Mouse (Mus musculus): Measurements from ENCODE around the gene Zfp62. TPM values are rescaled to one million over a fixed set of nuclear protein-coding genes. Genes with fewer than 3 reads are reported as not detected.

Zfp62 gene
- polyA plus RNA-seq, 1 experiment from 2014 or later, result 61.0 TPM

GRCm38 (mm10) chr11:49267970-49268579 lies 65.0 kb downstream of the Zfp62 start:
- WGBS, result 83% methylated on average over 15 of the region's 15 CpGs
- no peak overlapping the region for H3K4me3 ChIP-seq

More at GRCm38 (mm10) chr11:49267970-49268579, 65.0 kb downstream of the Zfp62 start:
- no peak overlapping the region for H3K9ac ChIP-seq
- no peaks in the 10 kb centered on the region for H3K9me3 ChIP-seq
- no peak overlapping the region for H3K4me2 ChIP-seq (replicated peaks)
- H3K27me3 ChIP-seq (replicated peaks), result no peaks in the 10 kb centered on the region
- H3K36me3 ChIP-seq, result no peaks in the 10 kb centered on the region
- no peaks in the 10 kb centered on the region for H3K4me1 ChIP-seq
- no peak for ATAC-seq (ENCODE audit: low FRiP score, low read depth)
- H3K27ac ChIP-seq, result no peak overlapping the region

Other genes with a start within 250 kb of the Zfp62 start
- not detected in 2 replicates for gene Olfr56, start 224.4 kb upstream of the Zfp62 start, polyA plus RNA-seq (2016; fragmentation: Nextera tagmentation; extraction: Ambion mirVana)
- 0.25 and 0.26 TPM in 2 replicates for gene 9930111J21Rik1, start 223.9 kb upstream of the Zfp62 start, polyA plus RNA-seq (2016; fragmentation: Nextera tagmentation; extraction: Ambion mirVana)
- gene Gm12185, start 211.1 kb upstream of the Zfp62 start, polyA plus RNA-seq (2016; fragmentation: Nextera tagmentation; extraction: Ambion mirVana), result not detected in 2 replicates
- not detected in 2 replicates for gene Tgtp1, start 209.1 kb upstream of the Zfp62 start, polyA plus RNA-seq (2016; fragmentation: Nextera tagmentation; extraction: Ambion mirVana)
- 0.24 and 0.27 TPM in 2 replicates for gene 9930111J21Rik2, start 152.1 kb upstream of the Zfp62 start, polyA plus RNA-seq (2016; fragmentation: Nextera tagmentation; extraction: Ambion mirVana)
- gene Tgtp2, start 139.1 kb upstream of the Zfp62 start, polyA plus RNA-seq (2016; fragmentation: Nextera tagmentation; extraction: Ambion mirVana), result not detected in 2 replicates
- gene Ifi47, start 126.7 kb upstream of the Zfp62 start, polyA plus RNA-seq (2016; fragmentation: Nextera tagmentation; extraction: Ambion mirVana), result 0.48 and 0.61 TPM in 2 replicates
- gene Olfr1396, start 88.4 kb upstream of the Zfp62 start, polyA plus RNA-seq (2016; fragmentation: Nextera tagmentation; extraction: Ambion mirVana), result not detected in 2 replicates
- not detected in 2 replicates for gene Olfr1395, start 61.0 kb upstream of the Zfp62 start, polyA plus RNA-seq (2016; fragmentation: Nextera tagmentation; extraction: Ambion mirVana)
- not detected in 2 replicates for gene Olfr1394, start 48.9 kb upstream of the Zfp62 start, polyA plus RNA-seq (2016; fragmentation: Nextera tagmentation; extraction: Ambion mirVana)
- gene Btnl9, start 16.1 kb upstream of the Zfp62 start, polyA plus RNA-seq (2016; fragmentation: Nextera tagmentation; extraction: Ambion mirVana), result 0.04 and 0.39 TPM in 2 replicates
- 36.6 and 36.7 TPM in 2 replicates for gene Mgat1, start 40.9 kb downstream of the Zfp62 start, polyA plus RNA-seq (2016; fragmentation: Nextera tagmentation; extraction: Ambion mirVana)
- 0.06 TPM in 1 of 2 replicates, not detected in the other for gene Olfr1393, start 75.0 kb downstream of the Zfp62 start, polyA plus RNA-seq (2016; fragmentation: Nextera tagmentation; extraction: Ambion mirVana)
- 0.20 TPM in 1 of 2 replicates, not detected in the other for gene Olfr1392, start 82.0 kb downstream of the Zfp62 start, polyA plus RNA-seq (2016; fragmentation: Nextera tagmentation; extraction: Ambion mirVana)
- not detected in 2 replicates for gene Olfr10, start 101.4 kb downstream of the Zfp62 start, polyA plus RNA-seq (2016; fragmentation: Nextera tagmentation; extraction: Ambion mirVana)
- gene Olfr1391, start 119.5 kb downstream of the Zfp62 start, polyA plus RNA-seq (2016; fragmentation: Nextera tagmentation; extraction: Ambion mirVana), result not detected in 2 replicates
- gene Olfr1390, start 131.9 kb downstream of the Zfp62 start, polyA plus RNA-seq (2016; fragmentation: Nextera tagmentation; extraction: Ambion mirVana), result not detected in 2 replicates
- not detected in 2 replicates for gene Olfr1389, start 219.8 kb downstream of the Zfp62 start, polyA plus RNA-seq (2016; fragmentation: Nextera tagmentation; extraction: Ambion mirVana)
- 0.06 TPM in 1 of 2 replicates, not detected in the other for gene Olfr1388, start 233.3 kb downstream of the Zfp62 start, polyA plus RNA-seq (2016; fragmentation: Nextera tagmentation; extraction: Ambion mirVana)